Mouse (Mus musculus): Measurements from ENCODE around the gene Ints1.
A peak's percentile ranks its signal among the peaks of the same experiment; 100 is the strongest.
"Not testable (repeated sequence)": the region's sequence is repeated elsewhere in the genome, so short reads cannot be mapped to it uniquely, and the experiment has no call there.

Gene Ints1

DNA sequence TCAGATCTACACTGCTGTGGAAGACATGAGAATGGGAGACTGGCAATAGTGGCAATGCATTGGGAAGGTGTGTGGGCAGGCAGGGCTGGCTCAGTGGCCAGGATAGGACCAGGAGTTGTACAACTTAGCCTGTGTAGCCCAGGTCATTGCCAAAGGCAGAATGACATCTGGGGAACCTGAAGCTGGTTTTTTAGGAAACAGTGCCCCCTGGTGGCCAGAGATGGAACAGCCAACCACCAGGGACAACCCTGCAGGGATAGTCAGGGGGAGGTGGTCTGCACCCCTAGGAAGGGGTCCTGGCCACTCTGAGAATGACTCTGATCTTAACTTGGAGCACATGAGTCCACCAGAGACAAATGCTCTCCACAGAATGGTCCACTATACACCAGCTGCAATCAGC, 24.9 kb downstream of the Ints1 start:
- DNase-seq, result peak; percentile 70

DNA sequence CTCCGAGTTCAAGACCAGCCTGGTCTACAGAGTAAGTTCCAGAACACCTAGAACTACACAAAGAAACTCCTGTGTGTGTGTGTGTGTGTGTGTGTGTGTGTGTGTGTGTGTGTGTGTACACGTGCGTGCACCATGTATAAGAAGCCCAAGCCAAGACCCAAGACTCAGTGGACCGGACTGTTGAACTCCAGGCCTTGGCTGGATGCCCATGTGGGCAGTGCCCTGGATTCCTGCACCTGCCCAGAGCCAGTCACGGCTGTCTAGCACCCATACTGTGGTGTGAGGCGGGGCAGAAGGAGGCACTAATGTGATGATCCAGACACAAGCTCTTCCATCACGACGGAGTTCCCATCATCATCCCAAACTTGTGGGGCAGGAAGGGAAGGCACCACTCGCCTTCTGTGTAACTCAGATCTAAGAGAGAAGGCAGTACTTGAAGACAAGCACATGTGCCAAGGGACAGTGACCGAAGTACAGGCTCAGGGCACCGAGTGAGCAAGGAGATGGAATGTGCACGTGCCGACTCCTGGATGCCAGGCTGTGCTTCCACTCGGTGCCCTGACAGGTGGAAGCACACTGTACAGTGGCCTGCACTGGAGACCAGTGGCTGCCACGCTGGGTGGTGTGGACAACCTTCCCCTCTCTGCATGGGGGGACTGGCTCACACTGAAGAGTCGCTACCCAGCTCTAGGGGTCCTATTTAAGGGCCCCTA, 25.9 kb downstream of the Ints1 start:
- DNase-seq, result no peak

DNA sequence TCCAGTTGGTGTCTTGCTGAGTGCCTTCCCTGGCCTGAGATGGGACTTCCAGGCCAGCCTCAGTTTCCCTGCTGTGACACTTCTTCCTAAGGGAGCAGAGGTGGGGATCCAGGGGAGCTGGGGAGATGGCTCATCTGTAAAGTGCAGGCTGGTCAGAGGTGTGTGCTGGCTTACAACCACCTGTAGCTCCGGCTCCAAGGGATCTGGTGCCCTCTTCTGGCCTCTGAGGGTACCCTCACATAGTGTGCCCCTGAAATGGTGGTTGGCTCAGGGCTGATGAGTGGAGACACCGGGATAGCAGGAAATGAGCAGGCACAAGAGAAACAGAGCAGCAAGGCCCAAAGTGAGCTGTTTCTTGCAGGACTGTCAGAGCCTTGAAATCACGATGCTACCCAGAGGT, 29.7 kb downstream of the Ints1 start:
- DNase-seq, result peak; percentile 51 to 57

DNA sequence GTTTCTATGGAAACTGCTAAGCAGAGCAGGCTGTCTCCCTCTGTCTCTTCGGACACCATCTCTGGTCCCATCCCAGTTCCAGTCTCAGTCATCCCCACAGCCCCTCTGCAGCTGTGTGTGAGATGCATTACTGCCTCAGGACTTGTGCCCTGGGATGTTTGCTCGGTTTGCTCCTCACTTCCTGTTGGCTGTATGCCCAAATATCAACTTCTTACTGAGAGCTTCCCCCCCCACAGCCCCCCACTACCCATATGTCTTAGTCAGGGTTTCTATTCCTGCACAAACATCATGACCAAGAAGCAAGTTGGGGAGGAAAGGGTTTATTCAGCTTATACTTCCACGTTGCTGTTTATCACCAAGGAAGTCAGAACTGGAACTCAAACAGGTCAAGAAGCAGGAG, 32.8 kb downstream of the Ints1 start:
- not testable (repeated sequence) for DNase-seq

- no peak for DNase-seq
Measured at GRCm38 (mm10) chr5:139738592-139739315, 36.7 kb downstream of the Ints1 start.

- DNase-seq, result no peak
Measured at GRCm38 (mm10) chr5:139737841-139738591, 37.5 kb downstream of the Ints1 start.

DNA sequence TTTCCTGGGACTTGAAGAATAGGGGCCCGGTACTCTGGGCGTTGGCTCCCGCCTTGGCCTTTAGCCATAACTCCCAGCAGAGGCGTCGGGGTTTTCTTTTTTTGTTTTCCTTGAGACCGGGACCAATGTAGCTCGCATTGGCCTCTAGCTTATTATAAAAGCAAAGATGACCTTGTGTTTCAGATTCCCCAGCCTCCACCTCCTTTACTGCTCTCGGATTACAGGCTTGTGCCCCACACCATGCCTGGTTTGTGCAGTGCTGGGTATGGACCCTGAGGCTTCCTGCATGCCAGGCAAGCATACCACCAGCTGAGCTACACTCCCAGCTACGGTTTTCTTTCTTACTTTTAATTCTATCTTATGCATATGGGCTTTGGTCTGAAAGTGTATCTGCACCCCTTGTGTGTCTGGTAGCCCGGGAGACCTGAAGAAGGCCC, 39.0 kb downstream of the Ints1 start:
- no peak for DNase-seq

DNA sequence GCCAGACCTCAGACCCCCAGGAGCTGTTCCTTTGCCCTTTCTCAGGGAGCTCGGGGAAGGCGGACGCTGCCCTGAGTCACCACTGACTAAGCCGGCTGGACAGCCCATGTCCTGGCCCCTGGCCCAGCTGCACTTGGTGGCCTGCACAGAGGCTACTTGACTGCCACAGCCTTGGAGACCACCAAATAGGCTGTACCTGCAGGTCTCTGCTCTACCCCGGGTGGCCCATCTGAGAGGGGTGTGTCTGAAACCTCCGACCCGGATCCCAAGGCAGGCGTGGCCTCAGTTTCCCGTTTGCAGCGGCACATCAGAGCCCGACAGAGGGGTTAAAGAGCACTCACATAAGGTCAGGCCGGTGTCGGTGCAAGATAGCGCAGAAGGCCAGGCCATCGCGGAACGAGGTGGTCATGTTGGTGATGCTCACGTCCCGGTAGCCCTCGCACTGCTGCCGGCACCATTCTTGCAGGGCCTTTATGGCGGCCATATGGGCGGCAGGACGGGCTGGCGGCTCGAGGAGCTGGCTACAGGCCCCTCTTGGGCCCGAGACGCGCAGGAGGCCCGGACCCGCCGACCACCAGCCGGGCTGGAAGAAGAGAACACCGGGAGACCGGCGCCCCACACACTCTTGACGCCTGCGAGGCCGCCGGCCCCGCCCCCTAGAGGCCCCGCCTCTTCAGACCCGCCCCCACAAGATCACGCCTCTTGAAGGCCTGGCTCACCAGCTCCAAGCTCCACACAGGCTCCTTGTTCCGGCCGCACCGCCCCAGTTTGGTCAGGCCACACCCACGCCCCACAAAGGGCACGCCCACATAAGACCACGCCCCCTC, 39.6 kb downstream of the Ints1 start, which contains the start of gene Micall2:
Gene Micall2 (minus strand): TSS at position 660 of the 827 bp plus-strand sequence.
- peak; percentile 73 to 74 for DNase-seq

DNA sequence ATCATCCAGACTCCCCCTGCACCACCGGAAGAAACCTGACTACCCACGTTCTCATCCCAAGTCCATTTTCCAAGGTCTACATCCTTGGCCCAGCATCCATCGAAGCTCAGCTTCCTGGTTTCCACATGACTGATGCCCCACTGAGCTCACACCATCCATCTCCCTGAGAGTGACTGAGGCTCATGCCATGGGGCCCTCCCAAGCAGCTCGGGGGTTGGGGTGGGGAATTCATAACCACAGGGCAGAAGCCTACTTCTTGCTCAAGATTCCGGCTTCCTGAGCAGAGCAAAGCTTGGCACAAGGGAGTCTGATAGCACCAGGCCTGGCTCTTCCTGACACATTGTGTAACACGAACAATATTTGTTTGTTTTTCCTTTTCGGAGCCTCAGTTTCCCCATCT, 40.7 kb downstream of the Ints1 start:
- no peak for DNase-seq

GRCm38 (mm10) chr5:139734016-139734415, 41.5 kb downstream of the Ints1 start:
- DNase-seq, result no peak

DNA sequence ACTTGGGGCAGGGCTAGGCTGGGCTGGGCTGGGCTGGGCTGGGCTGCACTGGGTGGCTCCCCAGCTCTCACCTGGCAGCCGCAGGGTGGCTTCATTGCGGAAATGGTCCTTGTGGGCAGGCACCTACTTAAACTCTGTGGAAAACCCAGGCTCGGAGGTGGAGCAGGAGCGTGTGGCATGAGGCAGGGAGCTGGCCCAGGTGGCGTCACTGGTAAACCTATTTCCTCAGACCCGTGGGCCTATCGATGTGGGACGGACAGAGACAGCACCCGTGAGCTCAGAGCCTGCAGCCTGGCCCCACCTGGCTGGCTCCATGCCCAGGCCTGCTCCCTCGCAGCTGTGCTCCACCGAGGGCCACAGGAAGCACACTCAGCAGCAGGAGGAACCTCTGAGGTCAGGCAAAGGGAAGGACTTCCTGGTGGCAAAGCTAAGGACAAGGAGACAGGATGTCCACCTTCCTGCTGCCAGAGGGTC, 42.8 kb downstream of the Ints1 start:
- DNase-seq, result no peak

- peak in 1 of 2 experiments; percentile 24 for DNase-seq
Measured at GRCm38 (mm10) chr5:139730712-139731486, 44.6 kb downstream of the Ints1 start.

DNA sequence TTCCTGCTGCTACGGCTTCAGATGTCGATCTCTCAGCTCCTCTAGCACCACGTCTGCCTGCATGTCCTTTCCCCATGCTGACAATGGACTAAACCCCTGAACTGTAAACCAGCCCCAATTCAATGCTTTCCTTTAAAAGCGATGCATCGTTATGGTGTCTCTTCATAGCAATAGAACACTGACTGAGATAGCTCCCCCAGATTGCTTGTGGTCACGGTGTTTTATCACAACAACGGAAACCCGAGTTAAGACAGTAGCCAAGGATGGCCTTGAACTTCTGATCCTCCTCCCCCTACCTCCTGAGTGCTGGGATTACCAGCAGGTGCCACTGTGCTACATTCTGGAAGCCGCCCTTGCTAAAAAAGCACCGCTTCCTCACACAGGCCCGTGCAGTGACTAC, 48.2 kb downstream of the Ints1 start:
- DNase-seq, result no peak

DNA sequence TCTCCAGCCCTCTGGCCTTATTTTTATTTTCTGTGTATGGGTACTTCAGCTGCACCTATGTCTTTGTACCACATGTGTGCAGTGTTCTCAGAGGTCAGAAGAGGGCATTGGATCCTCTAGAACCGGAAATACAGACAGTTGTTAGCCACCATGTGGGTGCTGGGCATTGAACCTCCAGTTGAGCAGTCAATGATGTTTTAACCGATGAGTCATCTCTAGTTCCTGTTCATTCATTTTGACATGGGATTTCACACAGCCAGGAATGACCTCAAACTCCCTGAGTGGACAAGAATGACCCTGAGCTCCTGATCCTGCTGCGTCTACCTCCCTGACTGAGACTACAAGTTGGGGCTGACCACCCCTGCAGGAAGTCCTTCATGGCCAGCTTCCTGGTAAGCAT, 49.3 kb downstream of the Ints1 start:
- DNase-seq, result no peak

- DNase-seq, result no peak
Measured at GRCm38 (mm10) chr5:139724336-139725116, 50.9 kb downstream of the Ints1 start.

DNA sequence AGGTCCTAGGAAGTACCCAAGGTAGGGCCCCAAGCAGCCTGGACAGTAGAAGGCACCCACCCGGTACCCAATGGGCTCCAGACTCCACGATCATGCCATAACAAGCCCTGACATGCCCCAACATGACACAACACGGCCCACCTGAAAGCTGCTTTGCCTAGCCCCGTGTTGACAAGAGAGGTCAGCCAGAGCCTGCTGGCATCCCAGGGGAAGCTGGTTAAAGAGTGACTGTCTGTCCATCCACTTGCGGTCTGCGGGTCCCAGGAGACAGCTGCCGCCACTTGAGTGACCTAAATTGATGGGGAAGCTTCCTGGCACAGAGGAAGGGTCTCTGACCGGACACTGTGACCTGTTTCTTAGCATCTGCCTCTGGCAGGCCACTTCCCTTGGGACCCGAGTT, 52.4 kb downstream of the Ints1 start:
- DNase-seq, result no peak

GRCm38 (mm10) chr5:139722709-139723108, 52.8 kb downstream of the Ints1 start:
- DNase-seq, result no peak

- DNase-seq, result no peak
Measured at GRCm38 (mm10) chr5:139718949-139719348, 56.5 kb downstream of the Ints1 start.

- DNase-seq, result no peak
Measured at GRCm38 (mm10) chr5:139718540-139718939, 56.9 kb downstream of the Ints1 start.

GRCm38 (mm10) chr5:139717723-139718122, 57.8 kb downstream of the Ints1 start:
- DNase-seq, result peak; percentile 65 to 72

DNA sequence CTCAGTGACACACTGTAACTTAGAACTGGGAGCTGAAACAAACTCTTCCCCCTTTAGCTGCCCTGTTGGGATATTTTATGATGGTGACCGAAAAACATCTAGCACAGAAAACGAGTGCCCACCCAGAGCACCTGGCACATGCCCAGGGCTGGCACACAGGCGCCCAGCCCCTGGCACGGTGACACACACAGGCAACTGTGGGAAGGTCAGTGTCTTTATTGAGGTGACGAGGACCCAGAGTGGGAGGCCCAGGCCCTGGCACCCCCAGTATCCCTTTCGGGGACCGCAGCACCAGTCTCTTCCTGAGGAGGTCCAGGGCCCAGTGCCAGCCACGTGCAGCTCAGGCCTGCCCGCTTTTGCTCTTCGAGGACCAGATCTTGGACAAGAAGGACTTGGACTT, 69.0 kb downstream of the Ints1 start:
- no peak for DNase-seq
